Mouse (Mus musculus) CH12.LX (cell line): ENCODE measurements around the gene Snrnp35.

ENCODE experiments used
- BHLHE40 ChIP-seq: IDR thresholded peaks from 2 replicates; pipeline ENCODE4 v1.6.1; 2011; ENCODE audit warnings: mild to moderate bottlenecking, low read depth, low read length, improper control_type of control experiment
- CTCF ChIP-seq, 2 experiments: IDR thresholded peaks in 1 of 2; conservative IDR thresholded peaks in 1 of 2; 2 replicates each; pipeline ENCODE4 v1.5.1; 2011 to 2012; ENCODE audit warnings: low read depth in 2 of 2, low read length in 2 of 2, improper control_type of control experiment in 1 of 2, inconsistent platforms in 1 of 2, mild to moderate bottlenecking in 1 of 2, moderate library complexity in 1 of 2
- HCFC1 ChIP-seq: IDR thresholded peaks from 2 replicates; pipeline ENCODE4 v1.6.1; 2012; ENCODE audit warnings: low read depth, mild to moderate bottlenecking, inconsistent platforms, low read length, improper control_type of control experiment
- POLR2A ChIP-seq: IDR thresholded peaks from 2 replicates; pipeline ENCODE4 v1.6.1; 2011; ENCODE audit warnings: low read depth, mild to moderate bottlenecking, improper control_type of control experiment, low read length
- TCF12 ChIP-seq: IDR thresholded peaks from 2 replicates; pipeline ENCODE4 v1.6.1; 2014; ENCODE audit warnings: low read depth, mild to moderate bottlenecking, inconsistent platforms, low read length, improper control_type of control experiment
- UBTF ChIP-seq: IDR thresholded peaks from 2 replicates; pipeline ENCODE4 v1.6.1; 2012; ENCODE audit warnings: low read depth, mild to moderate bottlenecking, inconsistent platforms, low read length, improper control_type of control experiment, moderate library complexity
- USF1 ChIP-seq: IDR thresholded peaks from 2 replicates; pipeline ENCODE4 v1.6.1; 2014; ENCODE audit warnings: low read depth, mild to moderate bottlenecking, inconsistent platforms, low read length, improper control_type of control experiment
- ZNF384 ChIP-seq: IDR thresholded peaks from 2 replicates; pipeline ENCODE4 v1.6.1; 2012; ENCODE audit warnings: low read depth, low read length, improper control_type of control experiment, inconsistent platforms

DNA sequence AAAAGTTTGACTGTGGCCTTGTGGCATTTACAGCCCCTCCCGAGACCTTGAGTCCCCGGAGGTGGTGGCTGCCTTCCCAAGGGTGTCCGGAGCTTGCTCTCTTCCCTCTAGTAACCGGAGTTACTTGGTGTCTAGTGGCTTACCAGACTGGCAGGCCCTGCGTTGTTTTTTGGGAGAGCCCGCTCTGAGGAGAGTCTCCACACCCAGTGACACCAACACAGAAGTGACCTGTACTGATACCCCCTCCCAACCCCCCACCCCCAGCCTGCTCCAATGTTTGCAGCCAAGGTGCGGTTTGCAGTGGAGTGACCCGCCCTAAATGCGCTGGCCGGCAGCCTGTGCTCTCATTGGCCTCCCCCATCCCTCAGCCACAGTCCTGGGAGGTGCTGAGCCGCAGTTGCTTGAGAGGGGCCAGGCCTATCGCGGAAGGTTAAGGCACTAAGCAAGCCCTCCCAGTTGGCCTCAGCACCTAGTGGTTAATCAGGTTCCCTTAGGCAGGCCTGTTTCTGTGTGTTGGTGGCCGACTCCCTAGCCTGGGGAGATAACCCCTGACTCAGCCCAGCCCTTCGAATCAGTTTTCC lies 36.5 kb upstream of the Snrnp35 start:
- TF ChIP-seq HCFC1 = no peak
- no peak for TF ChIP-seq ZNF384
- no peak for TF ChIP-seq USF1
- peak; percentile 51; the same call in 1 of the 2 replicates for TF ChIP-seq POLR2A
- no peak for TF ChIP-seq CTCF (conservative IDR thresholded peaks at IDR 0.05 in 1 of 2, IDR thresholded peaks at IDR 0.05 in 1 of 2; ENCODE audit: low read depth in 2 of 2, low read length in 2 of 2)
- peak; percentile 47; the same call in 1 of the 2 replicates for TF ChIP-seq TCF12
- no peak for TF ChIP-seq UBTF
- TF ChIP-seq BHLHE40 = no peak
